Mouse (Mus musculus) kidney, embryonic 15.5 days (tissue): ENCODE measurements around the gene Mat2a. TPM values are rescaled to one million over a fixed set of nuclear protein-coding genes. Genes with fewer than 3 reads are reported as not detected.
"Not testable (repeated sequence)": the region's sequence is repeated elsewhere in the genome, so short reads cannot be mapped to it uniquely, and the experiment has no call there.

Source experiments
- ATAC-seq: fragments of 200-750 bp; cut with Nextera tagmentation; replicated peaks from 2 replicates; pipeline ENCODE4 v1.8.0; 2017; ENCODE audit warnings: moderate TSS enrichment; ENCODE audit not compliant: low FRiP score
- H3K27ac ChIP-seq: fragments of 300-500 bp; sonication (generic); 2 replicates; pipeline ENCODE4 v1.5.1; 2015; ENCODE audit warnings: mild to moderate bottlenecking, inconsistent platforms
- H3K27me3 ChIP-seq: fragments of 300-500 bp; sonication (generic); 2 replicates; pipeline ENCODE4 v1.6.1; 2015; ENCODE audit warnings: inconsistent platforms
- H3K36me3 ChIP-seq: fragments of 300-500 bp; sonication (generic); 2 replicates; pipeline ENCODE4 v1.6.1; 2015; ENCODE audit warnings: inconsistent platforms
- H3K4me1 ChIP-seq: fragments of 300-500 bp; sonication (generic); 2 replicates; pipeline ENCODE4 v1.6.1; 2015; ENCODE audit warnings: inconsistent platforms
- H3K4me2 ChIP-seq: fragments of 300-500 bp; sonication (generic); 2 replicates; pipeline ENCODE4 v1.6.1; 2015; ENCODE audit warnings: moderate library complexity, mild to moderate bottlenecking, inconsistent platforms
- H3K4me3 ChIP-seq: fragments of 300-500 bp; sonication (generic); replicated peaks from 2 replicates; pipeline ENCODE4 v1.5.1; 2015; ENCODE audit warnings: mild to moderate bottlenecking, inconsistent platforms
- H3K9ac ChIP-seq: fragments of 300-500 bp; sonication (generic); 2 replicates; pipeline ENCODE4 v1.6.1; 2015; ENCODE audit warnings: mild to moderate bottlenecking, inconsistent platforms
- H3K9me3 ChIP-seq: fragments of 300-500 bp; sonication (generic); replicated peaks from 2 replicates; pipeline ENCODE4 v1.6.1; 2016; ENCODE audit warnings: inconsistent platforms
- WGBS: fragments of 180-500 bp; shearing (Covaris S2); methylation state at CpG from one replicate; pipeline ENCODE4 v1.1.7; 2015; ENCODE audit warnings: mixed read lengths; 5-methylcytosine and 5-hydroxymethylcytosine counted together
- polyA plus RNA-seq: library from polyadenylated mRNA; unstranded; fragments of >200 nt; fragmentation: Nextera tagmentation; extraction: Ambion mirVana; gene quantifications from 2 replicates; pipeline ENCODE4 v1.2.1, GENCODE M21; 2015

Gene Mat2a
- 418 and 431 TPM in 2 replicates for polyA plus RNA-seq

DNA sequence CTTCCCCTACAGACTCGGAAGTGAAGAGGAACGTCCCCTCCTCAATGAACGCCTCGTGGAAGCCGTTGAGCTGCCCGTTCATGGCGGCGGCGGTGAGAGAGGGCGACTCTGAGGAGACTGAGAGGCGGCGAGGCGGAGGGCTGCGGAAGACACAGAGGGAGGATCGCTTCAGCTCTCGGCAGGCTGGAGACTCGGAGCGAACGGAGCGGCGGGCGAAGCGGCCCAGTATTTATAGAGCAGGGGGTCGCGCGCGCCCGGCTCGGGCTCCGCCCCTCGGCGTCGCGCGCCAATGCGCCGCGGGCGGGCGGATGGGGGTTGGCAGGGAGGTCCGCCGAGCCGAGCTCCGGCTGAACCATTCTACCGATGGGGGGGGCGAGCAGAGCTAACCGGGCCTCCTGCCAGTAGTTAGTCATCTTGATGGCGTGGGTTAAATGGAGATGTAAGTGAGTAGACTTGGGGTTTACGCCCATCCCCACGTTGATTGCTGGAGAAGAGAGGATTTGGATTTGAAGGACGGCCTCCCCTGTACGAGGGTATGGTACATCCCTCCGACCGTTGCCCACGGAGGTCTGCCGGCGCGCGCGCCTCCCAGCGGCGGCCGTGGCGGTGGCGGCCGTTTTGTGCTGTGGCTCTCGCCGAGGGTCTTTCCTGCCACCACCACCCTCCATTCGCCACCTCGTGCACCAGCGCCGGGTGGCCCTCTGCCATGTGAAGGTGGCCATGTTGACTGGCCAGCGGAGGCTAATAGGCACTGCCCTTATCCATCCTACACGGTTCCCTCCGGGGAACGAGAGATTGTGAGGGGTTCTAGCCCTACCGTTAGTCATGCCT, at the start of gene Mat2a:
Gene Mat2a, minus strand, starts transcription at position 204 of the 831 bp plus-strand sequence.
- H3K9ac ChIP-seq = peak within 1 kb of the TSS; percentile 88
- H3K27ac ChIP-seq = peak within 1 kb of the TSS; percentile 94
- peak within 1 kb of the TSS; percentile 62 for H3K4me3 ChIP-seq
- no peaks in the 10 kb centered on the region for H3K27me3 ChIP-seq
- peaks cover 35% of the 10 kb centered on the region for H3K4me1 ChIP-seq
- H3K9me3 ChIP-seq = no peaks in the 10 kb centered on the region
- under 1% methylated on average over 74 of the region's 77 CpGs for WGBS
- H3K4me2 ChIP-seq = peak within 1 kb of the TSS; percentile 78
- peaks cover 30% of the 10 kb centered on the region for H3K36me3 ChIP-seq
- peak; percentile 90 for ATAC-seq

DNA sequence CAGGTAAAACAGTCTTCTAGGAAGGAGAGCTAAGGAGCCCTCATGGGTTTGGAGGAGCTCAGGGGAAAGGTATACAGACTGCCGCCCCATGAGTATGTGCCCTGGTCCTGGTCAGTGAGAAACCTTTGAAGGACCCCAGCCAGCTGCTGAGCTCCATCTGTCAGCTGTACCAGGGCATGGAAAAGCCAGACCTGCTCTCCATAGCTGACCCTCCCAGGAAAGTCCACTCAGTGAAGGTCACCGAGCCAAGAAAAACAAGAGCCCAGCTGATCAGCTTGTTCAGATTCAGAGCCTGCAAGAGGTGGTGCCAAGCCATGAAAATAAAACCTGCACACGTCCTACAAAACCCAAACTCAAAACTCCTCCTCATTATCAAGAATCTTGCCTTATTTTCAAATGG, 49.5 kb upstream of the Mat2a start:
- Histone ChIP-seq H3K4me3 (no peak overlapping the region), H3K4me1 (peaks cover 9% of the 10 kb centered on the region; the same call in 1 of the 2 replicates), H3K9ac (no peak overlapping the region), H3K27me3 (no peaks in the 10 kb centered on the region), H3K27ac (no peak overlapping the region), H3K4me2 (no peak overlapping the region), H3K36me3 (no peaks in the 10 kb centered on the region), H3K9me3 (no peaks in the 10 kb centered on the region)
- 36% methylated on average over 3 of the region's 3 CpGs for WGBS
- ATAC-seq = no peak

DNA sequence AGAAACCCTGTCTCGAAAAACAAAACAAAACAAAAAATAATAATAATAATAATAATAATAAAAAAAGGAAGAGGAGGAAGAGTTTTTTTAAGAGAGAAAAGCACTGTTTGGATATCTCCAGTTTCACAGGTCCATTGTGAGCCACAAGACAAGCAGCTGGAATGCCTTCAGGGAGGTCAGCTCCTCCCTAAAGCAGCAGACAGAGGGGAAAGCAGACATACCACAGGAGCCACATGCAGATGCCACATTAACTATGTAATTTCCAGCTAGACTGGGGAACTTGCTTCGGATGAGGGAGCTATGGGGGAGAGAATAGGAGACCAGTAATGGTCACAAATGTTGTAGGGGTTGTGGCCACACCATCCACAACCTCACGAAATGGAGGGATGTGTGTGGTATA, 47.9 kb upstream of the Mat2a start:
- no peaks in the 10 kb centered on the region for H3K9me3 ChIP-seq
- no peaks in the 10 kb centered on the region for H3K36me3 ChIP-seq
- no peak overlapping the region for H3K27ac ChIP-seq
- peaks cover 9% of the 10 kb centered on the region; the same call in 1 of the 2 replicates for H3K4me1 ChIP-seq
- no peaks in the 10 kb centered on the region for H3K27me3 ChIP-seq
- ATAC-seq = no peak
- H3K9ac ChIP-seq = no peak overlapping the region
- WGBS = 56% methylated on average over 3 of the region's 3 CpGs
- H3K4me2 ChIP-seq = no peak overlapping the region
- no peak overlapping the region for H3K4me3 ChIP-seq

DNA sequence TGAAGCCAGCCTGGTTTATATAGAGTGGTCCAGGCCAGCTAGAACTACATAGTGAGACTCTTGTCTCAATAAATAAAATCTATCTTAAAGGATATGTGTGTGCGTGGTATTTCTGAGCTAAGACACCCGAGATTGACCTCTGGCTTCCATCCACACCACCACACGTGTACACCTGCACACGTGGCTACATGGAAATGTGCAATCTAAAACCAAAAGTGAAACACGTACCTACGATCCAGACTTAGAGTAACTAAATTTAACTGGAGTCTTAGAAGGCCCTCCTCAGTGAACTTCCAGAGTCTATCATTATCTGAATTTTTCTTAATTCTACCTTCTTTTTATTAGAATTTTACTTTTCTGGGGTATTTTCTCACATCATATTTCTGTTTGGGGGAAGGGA, 46.9 kb upstream of the Mat2a start:
- Histone ChIP-seq H3K27ac (no peak overlapping the region), H3K27me3 (no peaks in the 10 kb centered on the region), H3K9ac (no peak overlapping the region), H3K9me3 (no peaks in the 10 kb centered on the region), H3K4me3 (no peak overlapping the region), H3K4me2 (no peak overlapping the region), H3K36me3 (no peaks in the 10 kb centered on the region), H3K4me1 (peaks cover 9% of the 10 kb centered on the region; the same call in 1 of the 2 replicates)
- 88% methylated on average over 6 of the region's 6 CpGs for WGBS
- ATAC-seq = no peak

DNA sequence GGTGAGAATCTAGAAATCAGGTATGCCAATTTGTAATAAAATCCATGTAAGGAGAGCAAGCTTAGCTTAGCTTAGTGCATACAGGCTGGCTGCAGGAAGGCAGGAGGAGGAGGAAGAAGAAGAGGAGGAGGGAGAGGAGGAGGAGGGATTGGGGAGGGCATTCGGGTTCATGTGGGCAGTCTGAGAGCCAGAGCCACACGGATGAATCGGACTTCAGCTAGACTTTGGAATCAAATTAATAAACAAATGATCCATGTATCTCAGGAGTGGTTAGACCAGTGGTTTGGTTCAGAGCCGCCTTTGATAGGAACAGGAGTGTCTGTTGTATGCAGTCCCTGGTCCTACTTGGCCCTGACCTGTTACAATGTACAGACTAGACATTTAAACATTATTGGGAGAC, 45.5 kb upstream of the Mat2a start:
- 62% methylated on average over 4 of the region's 4 CpGs for WGBS
- H3K9ac ChIP-seq = no peak overlapping the region

DNA sequence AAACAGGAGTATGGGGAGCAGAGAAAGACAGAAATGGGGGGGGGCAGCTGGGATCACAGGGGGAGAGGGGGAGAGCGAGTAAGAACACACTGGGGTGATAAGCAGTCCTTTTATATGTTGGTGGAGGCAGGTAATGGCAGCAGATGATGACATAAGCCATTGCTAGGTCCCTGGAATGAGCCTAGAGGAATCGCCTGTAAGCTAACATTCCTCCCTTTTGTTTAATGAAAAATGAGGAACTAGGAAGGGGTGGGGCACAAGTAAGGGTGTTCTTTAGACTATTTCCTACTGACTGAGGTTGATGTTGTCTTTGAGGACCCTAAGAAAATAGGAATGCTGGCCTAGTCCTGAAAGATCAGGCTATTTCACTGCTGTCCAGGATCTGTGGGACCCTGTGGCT, 42.8 kb upstream of the Mat2a start:
- no peak for ATAC-seq
- Histone ChIP-seq H3K36me3 (no peaks in the 10 kb centered on the region), H3K9ac (no peak overlapping the region), H3K27me3 (no peaks in the 10 kb centered on the region), H3K27ac (no peak overlapping the region), H3K4me1 (no peaks in the 10 kb centered on the region), H3K4me2 (no peak overlapping the region), H3K4me3 (no peak overlapping the region), H3K9me3 (no peaks in the 10 kb centered on the region)
- WGBS = 78% methylated on average over 2 of the region's 2 CpGs

More for the DNA sequence above, 45.5 kb upstream of the Mat2a start:
- Histone ChIP-seq H3K36me3 (no peaks in the 10 kb centered on the region), H3K4me1 (peaks cover 9% of the 10 kb centered on the region; the same call in 1 of the 2 replicates), H3K4me3 (no peak overlapping the region), H3K27me3 (no peaks in the 10 kb centered on the region), H3K27ac (no peak overlapping the region), H3K4me2 (no peak overlapping the region), H3K9me3 (no peaks in the 10 kb centered on the region)
- ATAC-seq = no peak

DNA sequence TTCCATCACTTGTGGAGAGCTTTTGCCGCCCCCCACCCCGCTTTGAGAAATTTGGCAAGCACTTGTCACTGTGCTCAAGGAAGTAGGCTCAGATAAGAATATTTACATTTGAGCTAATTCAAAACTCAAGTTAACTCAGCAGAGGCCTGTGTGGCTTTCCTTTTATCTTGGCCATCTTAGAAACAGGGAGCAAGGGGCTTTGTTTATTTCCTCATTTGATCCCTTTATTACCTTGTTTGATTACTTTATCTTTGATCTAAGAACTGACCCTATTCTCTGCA, 41.0 kb upstream of the Mat2a start:
- Histone ChIP-seq H3K4me1 (peaks cover 6% of the 10 kb centered on the region; the same call in 1 of the 2 replicates), H3K36me3 (no peaks in the 10 kb centered on the region), H3K27me3 (no peaks in the 10 kb centered on the region), H3K9ac (no peak overlapping the region), H3K4me2 (no peak overlapping the region), H3K9me3 (no peaks in the 10 kb centered on the region), H3K27ac (no peak overlapping the region), H3K4me3 (no peak overlapping the region)
- no peak for ATAC-seq
- 88% methylated on average over 2 of the region's 2 CpGs for WGBS

DNA sequence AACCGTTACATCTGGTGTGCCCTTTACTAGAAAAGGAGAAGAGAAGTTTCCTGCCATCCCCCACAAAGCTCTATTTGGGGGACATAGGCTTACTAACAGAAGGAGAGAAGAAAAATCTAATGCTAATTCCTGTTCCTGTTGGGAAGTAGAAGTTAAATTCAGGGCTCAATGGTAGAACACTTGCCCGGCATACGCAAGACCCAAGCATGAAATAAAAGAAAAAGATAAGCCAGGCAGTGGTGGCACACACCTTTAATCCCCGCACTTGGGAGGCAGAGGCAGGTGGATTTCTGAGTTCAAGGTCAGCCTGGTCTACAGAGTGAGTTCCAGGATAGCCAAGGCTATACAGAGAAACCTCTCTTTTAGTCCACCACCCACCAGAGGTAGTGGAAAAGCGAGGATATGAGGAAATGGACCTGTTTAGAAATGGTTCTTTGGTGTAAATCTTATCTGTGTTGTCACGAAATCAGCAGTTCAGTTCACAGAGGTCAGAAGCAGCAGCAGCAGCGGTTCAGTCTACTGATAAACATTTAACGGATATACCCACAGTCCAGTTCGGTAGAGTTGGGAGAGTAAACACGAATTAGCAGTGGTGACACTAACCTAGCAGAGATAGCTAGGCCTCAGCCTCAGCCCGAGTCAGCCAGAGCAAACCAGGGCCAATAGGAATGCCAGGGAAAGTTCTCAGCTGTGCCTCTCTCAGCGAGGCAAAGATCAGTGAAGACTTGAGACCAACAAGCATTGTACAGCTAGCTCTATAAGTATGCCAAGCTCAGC, 40.5 kb upstream of the Mat2a start:
- H3K9ac ChIP-seq = no peak overlapping the region
- no peak overlapping the region for H3K4me3 ChIP-seq
- H3K27ac ChIP-seq = no peak overlapping the region
- no peaks in the 10 kb centered on the region for H3K9me3 ChIP-seq
- peaks cover 8% of the 10 kb centered on the region; the same call in 1 of the 2 replicates for H3K4me1 ChIP-seq
- ATAC-seq = no peak
- H3K36me3 ChIP-seq = no peaks in the 10 kb centered on the region
- H3K4me2 ChIP-seq = no peak overlapping the region
- no peaks in the 10 kb centered on the region for H3K27me3 ChIP-seq
- 86% methylated on average over 12 of the region's 12 CpGs for WGBS

DNA sequence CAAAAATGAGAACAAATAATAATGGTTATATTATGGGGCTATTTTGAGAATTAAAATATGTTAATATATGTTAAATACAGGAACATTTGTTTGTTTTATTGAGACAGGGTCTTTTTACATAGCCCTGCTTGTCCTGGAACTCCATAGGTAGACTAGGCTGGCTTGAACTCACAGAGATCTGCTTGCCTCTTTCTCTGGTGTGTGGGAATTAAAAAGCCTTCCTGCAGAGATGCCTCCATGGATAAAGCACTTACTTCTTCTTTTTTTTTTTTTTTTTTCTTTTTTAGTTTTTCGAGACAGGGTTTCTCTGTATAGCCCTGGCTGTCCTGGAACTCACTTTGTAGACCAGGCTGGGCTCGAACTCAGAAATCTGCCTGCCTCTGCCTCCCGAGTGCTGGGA, 39.3 kb upstream of the Mat2a start:
- not testable (repeated sequence) for H3K27ac ChIP-seq, H3K36me3 ChIP-seq, H3K4me3 ChIP-seq, ATAC-seq, H3K27me3 ChIP-seq, H3K9ac ChIP-seq, H3K9me3 ChIP-seq, H3K4me2 ChIP-seq
- WGBS = 94% methylated on average over 3 of the region's 3 CpGs
- peaks cover 12% of the 10 kb centered on the region for H3K4me1 ChIP-seq

DNA sequence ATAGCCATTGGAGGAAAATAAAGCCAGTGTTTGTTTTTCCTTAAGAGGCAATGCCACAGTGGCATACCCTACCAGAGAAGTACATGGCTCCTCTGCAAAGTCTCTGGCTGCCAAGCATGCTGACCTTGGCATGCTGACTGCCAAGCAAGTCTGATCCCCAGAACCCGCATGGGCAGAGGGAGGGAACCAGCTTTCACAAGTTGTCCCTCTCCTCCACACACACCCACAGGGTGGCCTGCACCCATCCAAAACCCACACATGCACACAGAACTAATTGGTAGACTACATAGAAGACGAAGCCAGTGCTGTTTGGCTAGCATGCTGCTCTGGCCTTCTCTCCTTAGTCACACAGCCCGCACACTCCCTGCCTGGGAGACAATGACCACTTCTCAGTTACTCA, 38.3 kb upstream of the Mat2a start:
- 83% methylated on average over 3 of the region's 3 CpGs for WGBS
- Histone ChIP-seq H3K36me3 (no peaks in the 10 kb centered on the region), H3K27me3 (no peaks in the 10 kb centered on the region), H3K9me3 (no peaks in the 10 kb centered on the region), H3K9ac (no peak overlapping the region), H3K27ac (no peak overlapping the region), H3K4me1 (peaks cover 20% of the 10 kb centered on the region), H3K4me3 (no peak overlapping the region), H3K4me2 (no peak overlapping the region)
- no peak for ATAC-seq

DNA sequence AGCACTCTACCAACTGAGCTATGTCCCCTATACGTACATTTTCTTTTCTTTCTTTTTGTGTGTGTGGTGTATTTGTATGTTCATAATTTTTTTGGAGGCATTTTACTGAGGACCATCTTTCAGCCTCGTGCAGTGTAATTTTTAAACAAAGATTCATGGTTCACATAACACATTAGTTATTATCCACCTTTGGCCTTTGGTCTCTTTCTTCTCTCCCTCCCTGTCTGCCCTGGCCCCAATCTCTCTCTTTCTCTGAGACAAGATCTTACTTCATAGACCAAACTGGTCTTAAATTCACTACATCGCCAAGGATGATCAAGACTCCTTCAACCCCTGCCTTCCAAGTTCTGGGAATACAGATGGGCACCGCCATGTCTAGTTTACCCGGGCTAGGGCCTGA, 37.5 kb upstream of the Mat2a start:
- Histone ChIP-seq H3K4me1 (peaks cover 20% of the 10 kb centered on the region), H3K9ac (no peak overlapping the region), H3K36me3 (no peaks in the 10 kb centered on the region), H3K4me2 (no peak overlapping the region), H3K27ac (no peak overlapping the region), H3K9me3 (no peaks in the 10 kb centered on the region), H3K4me3 (no peak overlapping the region), H3K27me3 (no peaks in the 10 kb centered on the region)
- ATAC-seq = no peak
- 82% methylated on average over 5 of the region's 5 CpGs for WGBS

DNA sequence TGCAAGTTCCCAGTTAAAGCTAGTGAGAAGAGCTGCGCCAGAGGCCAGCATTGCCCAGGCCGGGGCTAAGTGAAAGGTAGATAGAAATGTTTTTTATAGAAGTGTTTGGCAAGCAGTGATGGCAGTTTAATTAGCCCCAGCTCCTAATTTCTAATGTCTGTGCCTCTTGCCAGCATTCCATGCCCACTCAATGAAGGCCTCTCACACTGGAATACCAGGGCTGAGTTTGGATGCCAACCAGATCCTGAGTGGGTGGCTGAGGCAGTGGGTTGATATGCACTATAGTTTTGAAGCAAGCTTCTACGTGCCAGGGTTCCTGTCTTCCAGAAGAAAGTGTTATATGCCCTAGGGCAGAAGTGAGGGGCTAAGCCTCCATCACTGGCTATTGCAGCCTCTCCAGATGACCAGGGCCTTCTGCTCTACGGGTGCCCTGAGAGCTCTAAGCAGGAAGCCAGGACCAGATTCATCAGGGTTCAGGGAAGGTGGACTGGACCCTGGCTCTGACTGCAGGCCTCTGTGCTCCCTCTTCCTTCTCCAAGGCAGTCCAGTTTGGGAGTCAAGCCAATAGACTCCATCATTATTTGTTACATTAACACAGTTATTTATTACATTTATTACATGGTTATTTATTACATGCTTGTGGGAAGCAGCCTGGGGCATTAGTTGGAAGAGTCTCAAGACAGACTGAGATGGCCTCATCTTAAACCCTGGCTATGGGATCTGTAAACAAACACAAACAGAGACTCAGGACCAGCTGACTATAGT, 36.0 kb upstream of the Mat2a start:
- Histone ChIP-seq H3K27ac (no peak overlapping the region; the same call in 1 of the 2 replicates), H3K4me2 (no peak overlapping the region), H3K9me3 (no peaks in the 10 kb centered on the region), H3K4me1 (peaks cover 20% of the 10 kb centered on the region), H3K9ac (no peak overlapping the region), H3K27me3 (no peaks in the 10 kb centered on the region), H3K36me3 (no peaks in the 10 kb centered on the region), H3K4me3 (no peak overlapping the region)
- WGBS = 86% methylated on average over 4 of the region's 4 CpGs
- 0 out of 2 replicates have a peak, but pooled peaks have one; percentile 26 for ATAC-seq
